Mouse (Mus musculus) adrenal gland, adult 2 months (tissue): ENCODE measurements around the gene Pfdn2. TPM values are rescaled to one million over a fixed set of nuclear protein-coding genes. Genes with fewer than 3 reads are reported as not detected.

ENCODE experiments used
- DNase-seq: peaks from one replicate; pipeline ENCODE4 v3.0.0; 2021
- polyA plus RNA-seq: library from polyadenylated mRNA; depleted of rRNA; stranded (reverse); fragments of >200 nt; gene quantifications from 2 replicates; pipeline ENCODE4 v1.2.3, GENCODE M21; 2012; rRNA removed
- total RNA-seq, 2 experiments: library from RNA; stranded (reverse); gene quantifications; 2 replicates each; pipeline ENCODE4 v1.2.3; 2021

Pfdn2 gene
- total and polyA plus RNA-seq, 3 experiments: 3.5 to 154 (median 154) TPM

DNA sequence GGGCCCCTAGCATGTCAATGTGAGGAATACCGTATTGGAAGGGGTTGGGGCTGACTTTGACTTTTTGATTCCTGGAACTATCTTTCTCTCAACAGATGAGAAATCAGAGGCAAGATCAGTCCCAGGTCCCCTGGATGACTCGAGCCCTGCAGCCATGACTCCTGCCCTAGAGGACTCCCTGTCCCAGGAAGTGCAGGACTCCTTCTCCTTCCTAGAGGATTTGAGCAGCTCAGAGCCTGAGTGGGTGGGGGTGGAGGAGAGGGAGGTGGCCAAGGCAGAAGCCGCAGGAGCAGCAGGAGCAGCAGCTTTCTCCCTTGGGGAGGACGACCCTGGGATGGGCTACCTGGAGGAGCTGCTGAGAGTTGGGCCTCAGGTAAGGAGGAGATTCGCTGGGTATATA, 61.8 kb downstream of the Pfdn2 start:
- DNase-seq: no peak

Other genes starting within 250 kb of the Pfdn2 start
- gene Cfap126, start 231.8 kb upstream of the Pfdn2 start, total RNA-seq: 1 to 10 TPM; 2.7 to 3.1 TPM
- gene Cfap126, start 231.8 kb upstream of the Pfdn2 start, polyA plus RNA-seq: 2.2 and 3.1 TPM in 2 replicates
- 100 to 1,000 TPM; 415 to 526 TPM for gene Sdhc, start 195.1 kb upstream of the Pfdn2 start, total RNA-seq
- 125 and 156 TPM in 2 replicates for gene Sdhc, start 195.1 kb upstream of the Pfdn2 start, polyA plus RNA-seq
- gene Mpz, start 195.0 kb upstream of the Pfdn2 start, total RNA-seq: 1 to 10 TPM in 1 of 2 experiments, under 1 TPM in 1; 0.49 to 1.5 TPM
- 1.7 and 5.1 TPM in 2 replicates for gene Mpz, start 195.0 kb upstream of the Pfdn2 start, polyA plus RNA-seq
- gene Pcp4l1, start 149.4 kb upstream of the Pfdn2 start, total RNA-seq: 10 to 100 TPM; 42.6 to 54.7 TPM
- 68.9 and 73.5 TPM in 2 replicates for gene Pcp4l1, start 149.4 kb upstream of the Pfdn2 start, polyA plus RNA-seq
- under 1 TPM in 1 of 2 experiments, not detected in 1; 0.40 TPM for gene Nr1i3, start 131.7 kb upstream of the Pfdn2 start, total RNA-seq
- not detected in 2 replicates for gene Nr1i3, start 131.7 kb upstream of the Pfdn2 start, polyA plus RNA-seq
- gene Tomm40l, start 123.2 kb upstream of the Pfdn2 start, total RNA-seq: 10 to 100 TPM; 34.4 to 63.1 TPM
- gene Tomm40l, start 123.2 kb upstream of the Pfdn2 start, polyA plus RNA-seq: 37.2 and 45.3 TPM in 2 replicates
- 10 to 100 TPM in 1 of 2 experiments, 1 to 10 TPM in 1; 4.5 to 48.6 TPM for gene Apoa2, start 120.6 kb upstream of the Pfdn2 start, total RNA-seq
- gene Apoa2, start 120.6 kb upstream of the Pfdn2 start, polyA plus RNA-seq: 7.8 TPM in 1 of 2 replicates, not detected in the other
- 10 to 100 TPM; 22.9 to 31.2 TPM for gene Fcer1g, start 111.3 kb upstream of the Pfdn2 start, total RNA-seq
- gene Fcer1g, start 111.3 kb upstream of the Pfdn2 start, polyA plus RNA-seq: 56.0 and 66.2 TPM in 2 replicates
- gene Adamts4, start 95.2 kb upstream of the Pfdn2 start, total RNA-seq: 1 to 10 TPM; 1.1 to 1.3 TPM
- gene Adamts4, start 95.2 kb upstream of the Pfdn2 start, polyA plus RNA-seq: 1.7 and 2.8 TPM in 2 replicates
- 100 to 1,000 TPM; 558 to 829 TPM for gene Ndufs2, start 94.3 kb upstream of the Pfdn2 start, total RNA-seq
- 210 and 224 TPM in 2 replicates for gene Ndufs2, start 94.3 kb upstream of the Pfdn2 start, polyA plus RNA-seq
- 10 to 100 TPM; 30.3 to 33.4 TPM for gene B4galt3, start 75.3 kb upstream of the Pfdn2 start, total RNA-seq
- 53.0 and 56.7 TPM in 2 replicates for gene B4galt3, start 75.3 kb upstream of the Pfdn2 start, polyA plus RNA-seq
- 10 to 100 TPM; 28.6 to 32.2 TPM for gene Ppox, start 64.5 kb upstream of the Pfdn2 start, total RNA-seq
- gene Ppox, start 64.5 kb upstream of the Pfdn2 start, polyA plus RNA-seq: 44.2 and 55.0 TPM in 2 replicates
- 10 to 100 TPM; 37.5 to 44.9 TPM for gene Usp21, start 57.7 kb upstream of the Pfdn2 start, total RNA-seq
- 61.3 and 61.5 TPM in 2 replicates for gene Usp21, start 57.7 kb upstream of the Pfdn2 start, polyA plus RNA-seq
- 100 to 1,000 TPM; 121 to 170 TPM for gene Ufc1, start 50.6 kb upstream of the Pfdn2 start, total RNA-seq
- 19.9 and 20.1 TPM in 2 replicates for gene Ufc1, start 50.6 kb upstream of the Pfdn2 start, polyA plus RNA-seq
- 10 to 100 TPM; 31.7 to 33.5 TPM for gene Dedd, start 16.5 kb upstream of the Pfdn2 start, total RNA-seq
- 19.9 and 20.0 TPM in 2 replicates for gene Dedd, start 16.5 kb upstream of the Pfdn2 start, polyA plus RNA-seq
- 10 to 100 TPM; 82.6 to 92.9 TPM for gene Nit1, start within 50 bp of the Pfdn2 start, total RNA-seq
- gene Nit1, start within 50 bp of the Pfdn2 start, polyA plus RNA-seq: 70.1 and 74.7 TPM in 2 replicates
- 1 to 10 TPM; 1.1 to 3.8 TPM for gene Klhdc9, start 15.1 kb downstream of the Pfdn2 start, total RNA-seq
- gene Klhdc9, start 15.1 kb downstream of the Pfdn2 start, polyA plus RNA-seq: 3.3 and 4.3 TPM in 2 replicates
- under 1 TPM; 0.09 to 0.14 TPM for gene Nectin4, start 24.4 kb downstream of the Pfdn2 start, total RNA-seq
- 0.20 and 0.21 TPM in 2 replicates for gene Nectin4, start 24.4 kb downstream of the Pfdn2 start, polyA plus RNA-seq
- gene Arhgap30, start 43.3 kb downstream of the Pfdn2 start, total RNA-seq: 1 to 10 TPM; 2.7 to 4.1 TPM
- 2.3 and 2.6 TPM in 2 replicates for gene Arhgap30, start 43.3 kb downstream of the Pfdn2 start, polyA plus RNA-seq
- gene Usf1, start 65.6 kb downstream of the Pfdn2 start, total RNA-seq: 10 to 100 TPM; 50.9 to 68.8 TPM
- 71.6 and 85.0 TPM in 2 replicates for gene Usf1, start 65.6 kb downstream of the Pfdn2 start, polyA plus RNA-seq
- 1 to 10 TPM; 3.0 to 5.0 TPM for gene Tstd1, start 73.2 kb downstream of the Pfdn2 start, total RNA-seq
- gene Tstd1, start 73.2 kb downstream of the Pfdn2 start, polyA plus RNA-seq: 0.49 and 0.99 TPM in 2 replicates
- 10 to 100 TPM; 29.7 to 45.8 TPM for gene F11r, start 91.9 kb downstream of the Pfdn2 start, total RNA-seq
- 23.5 and 25.1 TPM in 2 replicates for gene F11r, start 91.9 kb downstream of the Pfdn2 start, polyA plus RNA-seq
- gene Alyref2, start 157.8 kb downstream of the Pfdn2 start, total RNA-seq: 1 to 10 TPM; 3.6 to 8.3 TPM
- 2.5 and 4.1 TPM in 2 replicates for gene Alyref2, start 157.8 kb downstream of the Pfdn2 start, polyA plus RNA-seq
- gene Itln1, start 189.6 kb downstream of the Pfdn2 start, total RNA-seq: not detected
- not detected in 2 replicates for gene Itln1, start 189.6 kb downstream of the Pfdn2 start, polyA plus RNA-seq
- gene Cd244a, start 213.5 kb downstream of the Pfdn2 start, total RNA-seq: 1 to 10 TPM in 1 of 2 experiments, under 1 TPM in 1; 0.84 to 1.2 TPM
- gene Cd244a, start 213.5 kb downstream of the Pfdn2 start, polyA plus RNA-seq: 0.12 and 0.15 TPM in 2 replicates